Mouse (Mus musculus) stomach, embryonic 15.5 days (tissue): ENCODE results near the gene Dlg4. TPM values are rescaled to one million over a fixed set of nuclear protein-coding genes. Genes with fewer than 3 reads are reported as not detected.
A peak's percentile ranks its signal among the peaks of the same experiment; 100 is the strongest.

Source experiments
- ATAC-seq: fragments of 200-750 bp; cut with Nextera tagmentation; 2 replicates; pipeline ENCODE4 v1.8.0; 2017; ENCODE audit warnings: low read depth, moderate number of reproducible peaks, moderate TSS enrichment; ENCODE audit not compliant: insufficient read depth, low FRiP score
- H3K27ac ChIP-seq: fragments of 300-500 bp; sonication (generic); 2 replicates; pipeline ENCODE4 v1.5.1; 2015; ENCODE audit warnings: mild to moderate bottlenecking, inconsistent platforms
- H3K27me3 ChIP-seq: fragments of 300-500 bp; sonication (generic); replicated peaks from 2 replicates; pipeline ENCODE4 v1.6.1; 2015; ENCODE audit warnings: inconsistent platforms
- H3K36me3 ChIP-seq: fragments of 300-500 bp; sonication (generic); 2 replicates; pipeline ENCODE4 v1.6.1; 2015; ENCODE audit warnings: inconsistent platforms
- H3K4me1 ChIP-seq: fragments of 300-500 bp; sonication (generic); 2 replicates; pipeline ENCODE4 v1.6.1; 2015; ENCODE audit warnings: inconsistent platforms
- H3K4me2 ChIP-seq: fragments of 300-500 bp; sonication (generic); 2 replicates; pipeline ENCODE4 v1.6.1; 2015; ENCODE audit warnings: mild to moderate bottlenecking, inconsistent platforms
- H3K4me3 ChIP-seq: fragments of 300-500 bp; sonication (generic); replicated peaks from 2 replicates; pipeline ENCODE4 v1.5.1; 2015; ENCODE audit warnings: inconsistent platforms
- H3K9ac ChIP-seq: fragments of 300-500 bp; sonication (generic); 2 replicates; pipeline ENCODE4 v1.6.1; 2015; ENCODE audit warnings: inconsistent platforms
- H3K9me3 ChIP-seq: fragments of 300-500 bp; sonication (generic); 2 replicates; pipeline ENCODE4 v1.6.1; 2016; ENCODE audit warnings: inconsistent platforms
- WGBS: fragments of 180-500 bp; shearing (Covaris S2); methylation state at CpG from one replicate; pipeline ENCODE4 v1.1.7; 2015; 5-methylcytosine and 5-hydroxymethylcytosine counted together
- microRNA counts: library from miRNA; unstranded; fragments of <30 nt; microRNA quantifications from one replicate; lab custom pipeline; 2016
- microRNA-seq: library from miRNA; unstranded; fragments of <30 nt; microRNA quantifications from one replicate; pipeline ENCODE4, GENCODE M21; 2016
- polyA plus RNA-seq: library from polyadenylated mRNA; unstranded; fragments of >200 nt; fragmentation: Nextera tagmentation; extraction: Ambion mirVana; gene quantifications from 2 replicates; pipeline ENCODE4 v1.2.1, GENCODE M21; 2015

The Dlg4 gene
- polyA plus RNA-seq, 1 experiment from 2014 or later: 8.2 TPM

GRCm38 (mm10) chr11:70091986-70092783, 75.4 kb downstream of the Dlg4 start, which contains the start of gene Asgr2:
TSS of gene Asgr2 (plus strand) at chr11:70092644.
- Histone ChIP-seq H3K36me3 (no peaks in the 10 kb centered on the region), H3K4me1 (no peaks in the 10 kb centered on the region), H3K9ac (no peak within 1 kb of the TSS), H3K4me2 (no peak within 1 kb of the TSS), H3K27ac (no peak within 1 kb of the TSS), H3K27me3 (no peaks in the 10 kb centered on the region), H3K4me3 (no peak within 1 kb of the TSS), H3K9me3 (no peaks in the 10 kb centered on the region)
- ATAC-seq: peak; percentile 68; the same call in 1 of the 2 replicates
- 63% methylated on average over 12 of the region's 12 CpGs for WGBS

MicroRNAs within 50 kb of the gene (microRNA counts, 519-probe panel; counts per million panel counts)
- microRNA mmu-miR-324-3p (lab: Ali Mortazavi, UCI) (not detected), microRNA mmu-miR-324-5p (lab: Ali Mortazavi, UCI) (2,516 counts per million, percentile 57 among the panel's probes with 10 or more counts)

Small RNAs within 50 kb of the gene (microRNA-seq; reads per million reads assigned to microRNA genes)
- gene Gm44349: not detected
- gene Mir324: 2,533 reads per million, percentile 84 among the genes with 10 or more reads in this experiment

Other genes starting within 250 kb of the Dlg4 start
- gene Chrnb1, start 221.0 kb upstream of the Dlg4 start, polyA plus RNA-seq: 5.1 and 6.0 TPM in 2 replicates
- gene Fgf11, start 215.1 kb upstream of the Dlg4 start, polyA plus RNA-seq: 2.2 and 2.4 TPM in 2 replicates
- gene Tmem102, start 211.3 kb upstream of the Dlg4 start, polyA plus RNA-seq: 19.9 and 20.4 TPM in 2 replicates
- gene Gm39566, start 201.6 kb upstream of the Dlg4 start, polyA plus RNA-seq: not detected in 2 replicates
- not detected in 2 replicates for gene Spem2, start 198.5 kb upstream of the Dlg4 start, polyA plus RNA-seq
- gene Spem1, start 194.8 kb upstream of the Dlg4 start, polyA plus RNA-seq: not detected in 2 replicates
- gene Nlgn2, start 179.2 kb upstream of the Dlg4 start, polyA plus RNA-seq: 6.3 and 7.4 TPM in 2 replicates
- 400 and 416 TPM in 2 replicates for gene Tmem256, start 178.4 kb upstream of the Dlg4 start, polyA plus RNA-seq
- gene Plscr3, start 170.6 kb upstream of the Dlg4 start, polyA plus RNA-seq: 80.8 and 81.3 TPM in 2 replicates
- 12.9 and 15.4 TPM in 2 replicates for gene Tnk1, start 158.2 kb upstream of the Dlg4 start, polyA plus RNA-seq
- not detected in 2 replicates for gene Tmem95, start 138.9 kb upstream of the Dlg4 start, polyA plus RNA-seq
- 7.8 and 9.2 TPM in 2 replicates for gene Kctd11, start 135.5 kb upstream of the Dlg4 start, polyA plus RNA-seq
- 5.0 and 6.1 TPM in 2 replicates for gene Acap1, start 121.4 kb upstream of the Dlg4 start, polyA plus RNA-seq
- gene 2810408A11Rik, start 116.0 kb upstream of the Dlg4 start, polyA plus RNA-seq: 7.5 and 10.4 TPM in 2 replicates
- 7.2 and 8.0 TPM in 2 replicates for gene Neurl4, start 115.9 kb upstream of the Dlg4 start, polyA plus RNA-seq
- 66.2 and 69.1 TPM in 2 replicates for gene Gps2, start 103.1 kb upstream of the Dlg4 start, polyA plus RNA-seq
- 1,591 and 1,597 TPM in 2 replicates for gene Eif5a, start 95.0 kb upstream of the Dlg4 start, polyA plus RNA-seq
- 2.9 and 3.3 TPM in 2 replicates for gene Ybx2, start 81.1 kb upstream of the Dlg4 start, polyA plus RNA-seq
- 26.3 and 28.9 TPM in 2 replicates for gene Slc2a4, start 68.8 kb upstream of the Dlg4 start, polyA plus RNA-seq
- 438 and 517 TPM in 2 replicates for gene Cldn7, start 52.2 kb upstream of the Dlg4 start, polyA plus RNA-seq
- 23.0 and 23.2 TPM in 2 replicates for gene Ctdnep1, start 35.8 kb upstream of the Dlg4 start, polyA plus RNA-seq
- 92.9 and 99.4 TPM in 2 replicates for gene Elp5, start 34.4 kb upstream of the Dlg4 start, polyA plus RNA-seq
- gene Gabarap, start 25.8 kb upstream of the Dlg4 start, polyA plus RNA-seq: 459 and 473 TPM in 2 replicates
- gene Phf23, start 21.2 kb upstream of the Dlg4 start, polyA plus RNA-seq: 59.4 and 61.8 TPM in 2 replicates
- gene Dvl2, start 16.3 kb upstream of the Dlg4 start, polyA plus RNA-seq: 31.9 and 33.9 TPM in 2 replicates
- gene Acadvl, start 1.5 kb upstream of the Dlg4 start, polyA plus RNA-seq: 84.8 and 95.4 TPM in 2 replicates
- 0.30 and 0.96 TPM in 2 replicates for gene Asgr1, start 37.1 kb downstream of the Dlg4 start, polyA plus RNA-seq
- 0.81 and 0.85 TPM in 2 replicates for gene Asgr2, start 75.7 kb downstream of the Dlg4 start, polyA plus RNA-seq
- gene Mgl2, start 113.4 kb downstream of the Dlg4 start, polyA plus RNA-seq: 0.50 and 1.0 TPM in 2 replicates
- gene Clec10a, start 139.3 kb downstream of the Dlg4 start, polyA plus RNA-seq: 0.93 and 1.2 TPM in 2 replicates
- gene Slc16a11, start 195.8 kb downstream of the Dlg4 start, polyA plus RNA-seq: 1.4 and 2.4 TPM in 2 replicates
- gene Slc16a13, start 204.1 kb downstream of the Dlg4 start, polyA plus RNA-seq: 6.9 and 9.8 TPM in 2 replicates
- 10.9 and 13.6 TPM in 2 replicates for gene Bcl6b, start 212.9 kb downstream of the Dlg4 start, polyA plus RNA-seq
- 141 and 144 TPM in 2 replicates for gene 0610010K14Rik, start 221.0 kb downstream of the Dlg4 start, polyA plus RNA-seq
- gene Gm21988, start 222.9 kb downstream of the Dlg4 start, polyA plus RNA-seq: 8.7 and 11.0 TPM in 2 replicates
- 196 and 222 TPM in 2 replicates for gene Rnasek, start 222.9 kb downstream of the Dlg4 start, polyA plus RNA-seq
- 11.7 and 12.9 TPM in 2 replicates for gene Alox12, start 238.4 kb downstream of the Dlg4 start, polyA plus RNA-seq